Comparison of ENCODE assay signal across 8 mouse cellular contexts in the genomic region with DNA sequence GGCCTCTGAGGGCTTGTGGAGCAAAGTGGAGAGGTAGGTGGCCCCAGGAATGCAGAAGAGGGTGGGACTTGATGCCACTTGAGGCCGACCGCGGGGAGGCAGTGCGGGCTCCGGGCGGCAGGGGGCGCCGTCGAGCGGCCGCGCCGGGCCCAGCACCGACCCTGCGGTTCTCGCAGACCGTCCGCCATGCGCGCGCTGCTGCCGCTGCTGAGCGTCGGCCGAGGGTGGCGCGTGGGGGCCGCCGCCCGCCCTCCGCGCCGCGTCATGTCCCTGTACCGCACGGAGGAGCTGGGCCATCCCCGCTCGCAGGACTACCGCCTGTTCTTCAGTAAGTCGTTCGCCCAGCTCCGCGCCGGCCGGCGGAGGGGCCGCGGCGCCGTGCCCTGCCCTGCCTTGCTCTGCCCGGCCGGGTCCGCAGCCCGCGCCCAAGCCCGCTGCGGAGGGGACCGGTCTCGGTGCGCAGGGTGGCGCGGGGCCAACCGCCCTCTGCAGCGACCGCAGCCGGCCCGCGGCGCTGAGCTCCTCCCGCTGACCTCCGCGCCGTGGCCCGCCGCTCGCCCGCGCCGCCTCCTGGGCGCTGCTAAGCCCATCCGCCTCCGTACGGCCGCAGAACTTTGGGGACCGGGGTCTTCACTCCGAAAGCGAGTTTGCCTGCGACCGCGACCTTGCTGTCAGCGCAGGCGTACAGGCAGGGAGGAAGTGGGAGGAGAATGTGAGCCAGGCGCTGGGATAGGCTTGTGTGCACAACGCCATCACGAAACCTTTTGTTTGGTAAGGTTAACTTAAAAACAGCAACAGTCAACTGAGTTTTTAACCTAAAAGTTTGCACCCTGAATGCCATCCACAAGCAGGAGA. TPM values are rescaled to one million over a fixed set of nuclear protein-coding genes. Genes with fewer than 3 reads are reported as not detected.
DNase-seq lines count a peak whose midpoint lies in the region; ATAC-seq lines count a peak whose summit lies in the region.

A gene (plus strand): TSS at position 157 of the 855 bp plus-strand sequence.

- peak; percentile 94 for DNase-seq in ZHBTc4 (ENCODE audit: low read depth, low spot score)
- DNase-seq in gastrocnemius, adult 8-10 months (ENCODE audit: low spot score in 2 of 2) = peak; percentile 59 to 67
- peak; percentile 54 for DNase-seq in hindlimb bud, embryonic 11.5 days (ENCODE audit: extremely low spot score, low read depth, low spot score)
- peak; percentile 64 to 74 for DNase-seq in left cerebral cortex, adult 8-10 months (ENCODE audit: low spot score in 2 of 2)
- DNase-seq in right cerebral cortex, postnatal 14 days = peak; percentile 73
- DNase-seq in urinary bladder, postnatal 36 days (ENCODE audit: low spot score in 2 of 2) = peak; percentile 64 to 81

- peak; percentile 89 for ATAC-seq in common myeloid progenitor, adult 5-6 weeks (replicated peaks; ENCODE audit: low read depth, poor library complexity, severe bottlenecking)
- peak; percentile 80 for ATAC-seq in megakaryocyte progenitor cell, adult 5-6 weeks (replicated peaks; ENCODE audit: poor library complexity)

RNA-seq across cellular contexts. Expression of the gene that starts here (rescaled TPM):
- 92.0 and 122 TPM in 2 replicates for total RNA-seq in common myeloid progenitor, adult 5-6 weeks (2017)
- 10 to 100 TPM; 46.1 to 54.6 (median 49.8) TPM for total RNA-seq in gastrocnemius, adult 8-10 months (2022)
- total RNA-seq in left cerebral cortex, adult 8-10 months (2022) = 10 to 100 TPM; 49.5 to 52.9 (median 51.3) TPM
- total RNA-seq in megakaryocyte progenitor cell, adult 5-6 weeks (2015) = 74.3 and 77.4 TPM in 2 replicates
- total RNA-seq in megakaryocyte progenitor cell, adult 5-6 weeks (2017) = 70.4 and 79.6 TPM in 2 replicates

Comparison
In these comparisons a context has a peak if more than half of its experiments do, and no peak if none do; other contexts are left out.
1. Peak in every context shown above with its lines: DNase-seq and ATAC-seq.